Mouse (Mus musculus) adrenal gland, adult 2 months (tissue): ENCODE results near the gene Eea1. TPM values are rescaled to one million over a fixed set of nuclear protein-coding genes. Genes with fewer than 3 reads are reported as not detected.

Experiments used
- DNase-seq: peaks from one replicate; pipeline ENCODE4 v3.0.0; 2021
- polyA plus RNA-seq: library from polyadenylated mRNA; depleted of rRNA; stranded (reverse); fragments of >200 nt; gene quantifications from 2 replicates; pipeline ENCODE4 v1.2.3, GENCODE M21; 2012
- total RNA-seq, 2 experiments: library from RNA; stranded (reverse); gene quantifications; 2 replicates each; pipeline ENCODE4 v1.2.3; 2021

The Eea1 gene
- total and polyA plus RNA-seq, 3 experiments, result 4.9 to 38.0 (median 21.7) TPM

GRCm38 (mm10) chr10:95949410-95949809, 9.0 kb downstream of the Eea1 start:
- no peak for DNase-seq

GRCm38 (mm10) chr10:95950194-95950593, 9.7 kb downstream of the Eea1 start:
- DNase-seq, result no peak

- DNase-seq, result no peak
Observed at GRCm38 (mm10) chr10:95950797-95951196, 10.3 kb downstream of the Eea1 start.

- DNase-seq, result no peak
Observed at GRCm38 (mm10) chr10:95951346-95951745, 10.9 kb downstream of the Eea1 start.

GRCm38 (mm10) chr10:95956629-95957028, 16.2 kb downstream of the Eea1 start:
- DNase-seq, result no peak

GRCm38 (mm10) chr10:95957574-95957973, 17.1 kb downstream of the Eea1 start:
- DNase-seq, result no peak

GRCm38 (mm10) chr10:95964679-95965078, 24.2 kb downstream of the Eea1 start:
- DNase-seq, result no peak

GRCm38 (mm10) chr10:95969694-95970093, 29.2 kb downstream of the Eea1 start:
- no peak for DNase-seq

GRCm38 (mm10) chr10:95970744-95971212, 30.3 kb downstream of the Eea1 start:
- no peak for DNase-seq

- no peak for DNase-seq
Observed at GRCm38 (mm10) chr10:95971341-95971740, 30.9 kb downstream of the Eea1 start.

GRCm38 (mm10) chr10:95971942-95972341, 31.5 kb downstream of the Eea1 start:
- no peak for DNase-seq

- no peak for DNase-seq
Observed at GRCm38 (mm10) chr10:95974462-95974861, 34.0 kb downstream of the Eea1 start.

- DNase-seq, result no peak
Observed at GRCm38 (mm10) chr10:95976798-95977197, 36.3 kb downstream of the Eea1 start.

GRCm38 (mm10) chr10:95989731-95990130, 49.3 kb downstream of the Eea1 start:
- no peak for DNase-seq

GRCm38 (mm10) chr10:95991176-95991575, 50.7 kb downstream of the Eea1 start:
- DNase-seq, result peak; percentile 50

- peak; percentile 17 for DNase-seq
Observed at GRCm38 (mm10) chr10:96000904-96001303, 60.5 kb downstream of the Eea1 start.

GRCm38 (mm10) chr10:96015738-96016137, 75.3 kb downstream of the Eea1 start:
- DNase-seq, result no peak

GRCm38 (mm10) chr10:96017418-96017817, 77.0 kb downstream of the Eea1 start:
- no peak for DNase-seq

GRCm38 (mm10) chr10:96033356-96033984, 93.0 kb downstream of the Eea1 start:
- peak; percentile 40 for DNase-seq

GRCm38 (mm10) chr10:96034106-96034505, 93.7 kb downstream of the Eea1 start:
- no peak for DNase-seq

GRCm38 (mm10) chr10:96035951-96036350, 95.5 kb downstream of the Eea1 start:
- no peak for DNase-seq

- DNase-seq, result no peak
Observed at GRCm38 (mm10) chr10:96044216-96044615, 103.8 kb downstream of the Eea1 start.

- no peak for DNase-seq
Observed at GRCm38 (mm10) chr10:96047960-96048536, 107.6 kb downstream of the Eea1 start.

GRCm38 (mm10) chr10:96048550-96048949, 108.1 kb downstream of the Eea1 start:
- DNase-seq, result peak; percentile 23
